Mouse (Mus musculus): ENCODE results near the gene Appl2.

Appl2 gene

GRCm38 (mm10) chr10:83630899-83631298 lies 17.6 kb downstream of the Appl2 start:
- DNase-seq, result peak; percentile 67

- no peak for DNase-seq
Observed at GRCm38 (mm10) chr10:83629878-83630277, 18.7 kb downstream of the Appl2 start.

GRCm38 (mm10) chr10:83629190-83629781 lies 19.3 kb downstream of the Appl2 start:
- DNase-seq, result no peak

- no peak for DNase-seq
Observed at GRCm38 (mm10) chr10:83628241-83628640, 20.3 kb downstream of the Appl2 start.

- no peak for DNase-seq
Observed at GRCm38 (mm10) chr10:83627113-83627687, 21.3 kb downstream of the Appl2 start.

- no peak for DNase-seq
Observed at GRCm38 (mm10) chr10:83624841-83625240, 23.7 kb downstream of the Appl2 start.

- DNase-seq, result no peak
Observed at GRCm38 (mm10) chr10:83624065-83624464, 24.5 kb downstream of the Appl2 start.

GRCm38 (mm10) chr10:83620350-83621055 lies 28.0 kb downstream of the Appl2 start:
- DNase-seq, result peak; percentile 42

GRCm38 (mm10) chr10:83618819-83619440 lies 29.6 kb downstream of the Appl2 start:
- DNase-seq, result peak; percentile 37

- no peak for DNase-seq
Observed at GRCm38 (mm10) chr10:83617366-83617765, 31.2 kb downstream of the Appl2 start.

- DNase-seq, result no peak
Observed at GRCm38 (mm10) chr10:83612648-83613215, 35.8 kb downstream of the Appl2 start.

- no peak for DNase-seq
Observed at GRCm38 (mm10) chr10:83611863-83612262, 36.7 kb downstream of the Appl2 start.

- no peak for DNase-seq
Observed at GRCm38 (mm10) chr10:83610518-83610917, 38.0 kb downstream of the Appl2 start.

GRCm38 (mm10) chr10:83608596-83608995 lies 39.9 kb downstream of the Appl2 start:
- DNase-seq, result no peak

GRCm38 (mm10) chr10:83607111-83607510 lies 41.4 kb downstream of the Appl2 start:
- DNase-seq, result no peak

GRCm38 (mm10) chr10:83605637-83606183 lies 42.8 kb downstream of the Appl2 start:
- no peak for DNase-seq

GRCm38 (mm10) chr10:83603956-83604564 lies 44.5 kb downstream of the Appl2 start:
- DNase-seq, result no peak

- no peak for DNase-seq
Observed at GRCm38 (mm10) chr10:83600650-83601049, 47.9 kb downstream of the Appl2 start.

- peak; percentile 68 for DNase-seq
Observed at GRCm38 (mm10) chr10:83594526-83594925, 54.0 kb downstream of the Appl2 start.

- DNase-seq, result peak; percentile 61
Observed at GRCm38 (mm10) chr10:83592616-83593015, 55.9 kb downstream of the Appl2 start.

- no peak for DNase-seq
Observed at GRCm38 (mm10) chr10:83590801-83591200, 57.7 kb downstream of the Appl2 start.
